Mouse (Mus musculus): Measurements from ENCODE around the gene Enpp3. TPM values are rescaled to one million over a fixed set of nuclear protein-coding genes. Genes with fewer than 3 reads are reported as not detected.

Enpp3 gene
- total RNA-seq (2021): under 1 TPM; 0.33 to 0.56 TPM
- long read RNA-seq, experiment 1: 0 reads
- long read RNA-seq, experiment 2, full-length matches to known transcripts: 1 of 1 reads
- long read RNA-seq, experiment 2, partial matches to known transcripts: 0 of 1 reads
- long read RNA-seq, experiment 2, other reads (novel, unspliced or antisense): 0 of 1 reads

GRCm38 (mm10) chr10:24842676-24843075, at the start of gene Enpp3:
TSS of gene Enpp3 (minus strand) at chr10:24842823.
- Histone ChIP-seq H3K27ac (no peak within 1 kb of the TSS), H3K4me3 (no peak within 1 kb of the TSS)
- DNase-seq (ENCODE audit: low spot score in 2 of 2): no peak
- no peak for TF ChIP-seq CTCF (conservative IDR thresholded peaks at IDR 0.05)

GRCm38 (mm10) chr10:24888343-24888742, 45.7 kb upstream of the Enpp3 start:
- no peak for TF ChIP-seq CTCF (conservative IDR thresholded peaks at IDR 0.05)
- H3K27ac ChIP-seq: no peak overlapping the region
- no peak overlapping the region for H3K4me3 ChIP-seq
- DNase-seq (ENCODE audit: low spot score in 2 of 2): no peak

- H3K4me3 ChIP-seq: no peak overlapping the region
- no peak overlapping the region for H3K27ac ChIP-seq
- no peak for DNase-seq (ENCODE audit: low spot score in 2 of 2)
- TF ChIP-seq CTCF (conservative IDR thresholded peaks at IDR 0.05): peak; percentile 71
Observed at GRCm38 (mm10) chr10:24886008-24886407, 43.4 kb upstream of the Enpp3 start.

- Histone ChIP-seq H3K27ac (no peak overlapping the region), H3K4me3 (no peak overlapping the region)
- no peak for DNase-seq (ENCODE audit: low spot score in 2 of 2)
- TF ChIP-seq CTCF (conservative IDR thresholded peaks at IDR 0.05): peak; percentile 60
Observed at GRCm38 (mm10) chr10:24873624-24874023, 31.0 kb upstream of the Enpp3 start.

- TF ChIP-seq CTCF (conservative IDR thresholded peaks at IDR 0.05): peak; percentile 96
- peak within 1 kb of the TSS; percentile 86 for H3K27ac ChIP-seq
Observed at GRCm38 (mm10) chr10:24869760-24870290, 27.2 kb upstream of the Enpp3 start, which contains the start of gene Med23. TSS of gene Med23 (plus strand) at chr10:24869986.

GRCm38 (mm10) chr10:24864434-24864833, 21.8 kb upstream of the Enpp3 start:
- Histone ChIP-seq H3K4me3 (no peak overlapping the region), H3K27ac (no peak overlapping the region)
- peak; percentile 37 for TF ChIP-seq CTCF (conservative IDR thresholded peaks at IDR 0.05)
- no peak for DNase-seq (ENCODE audit: low spot score in 2 of 2)

More at GRCm38 (mm10) chr10:24869760-24870290, 27.2 kb upstream of the Enpp3 start, which contains the start of gene Med23:
- peak within 1 kb of the TSS; percentile 93 for H3K4me3 ChIP-seq
- DNase-seq (ENCODE audit: low spot score in 2 of 2): peak; percentile 98 to 99

- H3K4me3 ChIP-seq: no peak overlapping the region
- TF ChIP-seq CTCF (conservative IDR thresholded peaks at IDR 0.05): no peak
- DNase-seq (ENCODE audit: low spot score in 2 of 2): no peak
- no peak overlapping the region for H3K27ac ChIP-seq
Observed at GRCm38 (mm10) chr10:24863146-24863545, 20.5 kb upstream of the Enpp3 start.

GRCm38 (mm10) chr10:24841998-24842397, 625 bp downstream of the Enpp3 start:
- TF ChIP-seq CTCF (conservative IDR thresholded peaks at IDR 0.05): no peak
- H3K27ac ChIP-seq: no peak overlapping the region
- no peak for DNase-seq (ENCODE audit: low spot score in 2 of 2)
- no peak overlapping the region for H3K4me3 ChIP-seq

- TF ChIP-seq CTCF (conservative IDR thresholded peaks at IDR 0.05): no peak
- DNase-seq (ENCODE audit: low spot score in 2 of 2): no peak
- Histone ChIP-seq H3K27ac (no peak overlapping the region), H3K4me3 (no peak overlapping the region)
Observed at GRCm38 (mm10) chr10:24840795-24841194, 1.8 kb downstream of the Enpp3 start.

GRCm38 (mm10) chr10:24836366-24837038, 6.1 kb downstream of the Enpp3 start:
- no peak for DNase-seq (ENCODE audit: low spot score in 2 of 2)
- Histone ChIP-seq H3K27ac (no peak overlapping the region), H3K4me3 (no peak overlapping the region)
- no peak for TF ChIP-seq CTCF (conservative IDR thresholded peaks at IDR 0.05)

- Histone ChIP-seq H3K4me3 (peak overlapping the region; percentile 5; the same call in 1 of the 2 replicates), H3K27ac (no peak overlapping the region)
- TF ChIP-seq CTCF (conservative IDR thresholded peaks at IDR 0.05): peak; percentile 9; the same call in 1 of the 2 replicates
- DNase-seq (ENCODE audit: low spot score in 2 of 2): no peak
Observed at GRCm38 (mm10) chr10:24835702-24836342, 6.8 kb downstream of the Enpp3 start.

- no peak for DNase-seq (ENCODE audit: low spot score in 2 of 2)
- no peak for TF ChIP-seq CTCF (conservative IDR thresholded peaks at IDR 0.05)
- Histone ChIP-seq H3K4me3 (no peak overlapping the region), H3K27ac (no peak overlapping the region)
Observed at GRCm38 (mm10) chr10:24834634-24835371, 7.8 kb downstream of the Enpp3 start.

All from layer of hippocampus, adult 2 months (tissue).